Mouse (Mus musculus) monocyte, adult 5-6 weeks (primary cell): ENCODE measurements around the gene Cln6. TPM values are rescaled to one million over a fixed set of nuclear protein-coding genes. Genes with fewer than 3 reads are reported as not detected.
"Not testable (repeated sequence)": the region's sequence is repeated elsewhere in the genome, so short reads cannot be mapped to it uniquely, and the experiment has no call there.

ENCODE experiments used
- ATAC-seq: fragments of 153-309, 156-312 bp; replicated peaks from 2 replicates; pipeline ENCODE4 v1.8.0; 2017; ENCODE audit warnings: mild to moderate bottlenecking; ENCODE audit not compliant: low TSS enrichment, insufficient number of reproducible peaks, severe bottlenecking, poor library complexity, low FRiP score
- total RNA-seq: library from RNA; stranded (forward); fragments of 200-1000, 200-491, 200-594 nt; gene quantifications from 3 replicates; pipeline ENCODE4 v1.2.3, GENCODE M21; 2017

Gene Cln6
- total RNA-seq, 1 experiment from 2014 or later, result 4.7 TPM

DNA sequence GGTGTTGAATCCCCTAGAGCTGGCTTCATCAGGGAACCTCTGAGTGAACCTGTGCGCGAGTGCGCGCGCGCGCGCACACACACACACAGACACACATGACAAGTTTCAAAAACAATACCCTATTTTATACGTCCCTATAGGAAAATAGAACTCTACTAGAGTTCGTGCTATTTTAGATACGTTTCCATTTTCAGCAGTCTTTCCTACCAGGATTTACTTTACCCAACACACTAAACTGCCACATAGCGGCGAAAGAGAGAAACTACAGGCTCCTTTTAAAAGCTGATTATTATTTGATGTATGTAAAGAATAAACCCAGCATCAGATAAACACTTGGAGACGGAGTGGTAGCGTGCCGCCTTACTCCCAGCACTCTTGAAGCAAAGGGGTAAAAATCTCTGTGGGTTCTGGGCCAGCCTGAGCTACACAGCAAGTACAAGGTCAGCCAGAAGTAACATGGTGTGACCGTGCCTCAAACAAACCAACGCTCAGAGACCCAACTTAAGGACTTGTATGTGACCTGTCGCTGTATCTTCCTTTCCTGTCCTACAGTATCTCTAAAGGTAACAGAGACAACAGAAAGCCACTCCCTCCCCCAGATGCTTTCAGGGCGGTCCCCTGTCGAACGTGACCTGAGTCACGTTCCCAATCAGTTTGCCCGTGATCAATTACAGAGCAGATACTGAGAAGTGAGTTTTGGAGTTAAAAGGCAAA, 10.5 kb upstream of the Cln6 start:
- ATAC-seq, result no peak

DNA sequence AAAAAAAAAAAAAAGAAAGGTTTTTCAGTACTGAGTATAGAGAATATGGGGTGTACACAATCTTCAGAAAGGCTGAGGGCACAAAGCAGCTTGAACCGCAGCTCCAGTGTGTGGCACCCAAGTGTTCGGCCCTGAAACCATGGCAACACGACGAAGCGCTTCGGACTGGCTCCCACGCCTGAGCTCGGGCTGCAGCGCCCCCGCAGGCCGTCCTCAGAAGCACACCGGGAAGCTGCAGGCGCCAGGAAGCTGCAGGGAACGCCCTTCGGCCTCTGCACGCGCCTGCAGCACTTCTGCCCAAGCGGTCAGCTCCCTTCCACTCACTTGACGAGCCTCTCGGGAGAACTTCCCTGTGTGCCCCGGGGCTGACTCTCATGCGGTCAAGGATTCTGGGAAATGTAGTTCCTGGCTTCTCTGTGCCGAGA, 9.9 kb upstream of the Cln6 start:
- ATAC-seq, result peak; percentile 99

DNA sequence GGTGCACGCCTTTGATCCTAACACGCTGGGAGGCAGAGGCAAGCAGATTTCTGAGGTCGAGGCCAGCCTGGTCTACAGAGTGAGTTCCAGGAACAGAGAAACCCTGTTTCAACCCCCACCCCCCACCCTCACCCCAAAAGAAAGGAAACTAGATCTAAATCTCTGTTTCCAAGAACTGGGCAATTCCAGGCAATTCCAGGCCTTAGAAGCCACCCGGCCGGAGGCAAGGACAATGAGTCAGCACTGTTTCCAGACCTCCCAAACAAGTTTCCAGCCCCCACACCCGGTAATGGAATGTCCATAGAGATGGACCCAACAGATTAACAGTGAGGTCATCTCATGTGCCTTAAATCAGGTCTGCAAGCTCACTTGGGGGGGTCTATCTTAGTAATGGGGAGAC, 8.7 kb upstream of the Cln6 start:
- ATAC-seq, result no peak

- ATAC-seq, result no peak
These were observed 3.7 kb upstream of the Cln6 start for GRCm38 (mm10) chr9:62834906-62835305.

GRCm38 (mm10) chr9:62835705-62836446, 2.7 kb upstream of the Cln6 start:
- no peak for ATAC-seq

GRCm38 (mm10) chr9:62837611-62838010, 974 bp upstream of the Cln6 start:
- no peak for ATAC-seq

GRCm38 (mm10) chr9:62838146-62838505, 459 bp upstream of the Cln6 start:
- ATAC-seq, result no peak

- no peak for ATAC-seq
These were observed 686 bp downstream of the Cln6 start for GRCm38 (mm10) chr9:62839172-62839770.

GRCm38 (mm10) chr9:62843356-62844024, 4.9 kb downstream of the Cln6 start:
- ATAC-seq, result no peak

- ATAC-seq, result no peak
These were observed 5.9 kb downstream of the Cln6 start for GRCm38 (mm10) chr9:62844461-62844860.

- peak; percentile 87 for ATAC-seq
These were observed 9.1 kb downstream of the Cln6 start for GRCm38 (mm10) chr9:62847694-62848093.

- ATAC-seq, result no peak
These were observed 10.1 kb downstream of the Cln6 start for GRCm38 (mm10) chr9:62848641-62849040.

GRCm38 (mm10) chr9:62851571-62851970, 13.0 kb downstream of the Cln6 start:
- no peak for ATAC-seq

DNA sequence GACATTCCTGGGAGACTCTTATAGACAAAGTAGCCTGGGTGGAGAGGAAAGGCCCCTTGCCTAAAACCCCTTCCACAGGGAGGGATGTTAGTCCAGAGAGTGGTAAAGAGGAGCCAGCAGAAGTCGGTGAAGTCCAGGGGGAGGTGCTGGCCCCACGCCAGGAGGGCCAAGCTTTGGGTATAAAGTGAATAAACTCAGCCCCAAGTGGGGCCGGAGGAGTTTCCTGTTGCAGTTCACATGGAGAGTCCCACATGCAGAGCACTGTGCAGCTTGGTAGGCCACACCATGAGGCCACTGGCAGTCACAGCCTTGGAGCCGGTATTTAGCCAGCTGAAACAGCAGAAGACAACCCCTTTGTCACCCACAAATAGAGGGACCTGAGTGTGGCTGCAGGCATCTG, 15.9 kb downstream of the Cln6 start:
- ATAC-seq, result no peak

- ATAC-seq, result 0 out of 2 replicates have a peak, but pooled peaks have one; percentile 28
These were observed 18.6 kb downstream of the Cln6 start for GRCm38 (mm10) chr9:62857216-62857615.

GRCm38 (mm10) chr9:62857719-62858261, 19.2 kb downstream of the Cln6 start, which contains the start of gene Calml4:
Calml4 (plus strand) TSS chr9:62858080.
- ATAC-seq, result no peak

GRCm38 (mm10) chr9:62858266-62859019, 19.9 kb downstream of the Cln6 start:
- ATAC-seq, result no peak

DNA sequence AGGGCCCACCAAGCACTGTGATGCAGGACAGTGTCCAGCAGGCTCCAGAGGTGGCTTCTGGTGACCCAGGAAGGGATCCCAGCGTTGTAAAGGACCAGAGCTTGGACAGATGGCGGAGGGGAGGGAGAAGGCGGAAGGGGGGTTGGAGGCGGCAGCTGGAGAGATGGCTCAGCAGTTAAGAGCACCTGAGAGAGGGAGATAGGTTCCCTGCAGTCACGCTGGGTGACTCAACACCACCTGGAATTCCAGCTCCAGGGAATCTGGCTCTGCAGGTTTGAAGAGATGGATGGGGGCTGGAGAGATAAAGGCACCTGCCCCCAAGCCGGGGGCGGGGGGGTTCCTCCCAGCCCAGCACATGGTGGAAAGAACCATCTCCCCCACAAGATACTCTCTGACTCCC, 21.5 kb downstream of the Cln6 start:
- ATAC-seq, result not testable (repeated sequence)
